Mouse (Mus musculus) layer of hippocampus, postnatal 25 days (tissue): ENCODE results near the gene Impdh2. TPM values are rescaled to one million over a fixed set of nuclear protein-coding genes. Genes with fewer than 3 reads are reported as not detected.

Experiments
- DNase-seq, 2 experiments: peaks; one replicate each; pipeline ENCODE4 v3.0.0; 2022; ENCODE audit warnings: mixed read lengths in 2 of 2, low spot score in 1 of 2; ENCODE audit errors: extremely low spot score in 1 of 2
- total RNA-seq, 2 experiments: library from RNA; stranded (reverse); gene quantifications; 2 replicates each; pipeline ENCODE4 v1.2.3; 2021

The Impdh2 gene
- total RNA-seq, 2 experiments from 2014 or later: 60.1 to 62.8 TPM

- no peak for DNase-seq
These were observed 8.4 kb downstream of the Impdh2 start for GRCm38 (mm10) chr9:108568511-108568921.

GRCm38 (mm10) chr9:108569381-108570206 is 9.5 kb downstream of the Impdh2 start, which contains the start of gene Dalrd3:
Gene Dalrd3, plus strand, starts transcription at chr9:108569886.
- peak; percentile 65 to 70 for DNase-seq

DNA sequence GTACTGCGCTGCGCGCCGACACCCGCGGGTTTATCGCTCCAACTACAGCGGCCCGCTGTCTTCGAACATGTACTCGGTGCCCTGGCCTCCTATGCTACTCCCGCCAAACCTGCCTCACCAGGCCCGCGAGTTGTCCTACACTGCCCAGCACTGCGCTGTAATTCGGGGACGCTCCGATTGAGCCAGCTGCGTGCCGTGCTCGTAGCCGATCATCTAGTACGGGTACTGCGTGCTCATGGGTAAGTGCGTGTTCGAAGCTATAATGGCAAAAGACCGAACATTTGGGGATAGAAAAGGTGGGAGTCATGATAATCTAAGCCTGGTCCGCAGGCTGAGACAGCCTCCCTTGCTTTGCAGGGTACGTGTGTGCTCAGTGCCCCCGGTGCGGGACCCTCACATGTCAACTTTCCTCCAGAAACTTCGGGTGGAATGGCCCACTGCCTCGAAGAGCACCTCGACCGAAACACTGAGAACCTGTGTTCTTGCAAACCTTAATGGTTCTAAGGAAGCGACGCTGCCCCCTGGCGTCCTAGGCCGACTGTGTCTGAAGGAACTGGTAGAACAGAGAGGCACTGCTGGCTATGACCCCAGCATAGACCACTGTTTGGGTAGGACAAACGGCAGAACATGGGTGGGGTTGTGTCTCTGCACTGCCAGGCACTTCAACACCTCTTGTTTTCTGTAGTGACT is 10.3 kb downstream of the Impdh2 start:
- DNase-seq: peak in 1 of 2 experiments; percentile 76

- DNase-seq: no peak
These were observed 11.4 kb downstream of the Impdh2 start for GRCm38 (mm10) chr9:108571401-108571973.

DNA sequence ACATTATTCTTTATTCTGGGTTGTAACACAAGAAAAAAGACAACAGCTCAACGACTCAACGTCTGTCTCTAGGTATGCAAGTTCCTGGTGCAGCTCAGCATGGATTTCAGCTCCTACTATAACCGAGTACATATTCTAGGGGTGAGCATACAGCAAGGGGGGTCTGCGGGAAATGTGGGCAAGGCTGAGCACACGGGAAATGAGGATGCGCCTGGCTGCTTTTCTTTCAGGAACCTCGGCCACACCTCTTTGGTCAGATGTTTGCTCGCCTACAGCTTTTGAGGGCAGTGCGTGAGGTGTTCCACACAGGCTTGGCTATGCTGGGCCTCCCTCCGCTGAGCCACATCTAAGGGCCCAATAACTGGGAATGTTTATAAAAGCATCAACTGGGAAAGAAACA is 12.2 kb downstream of the Impdh2 start:
- no peak for DNase-seq

DNA sequence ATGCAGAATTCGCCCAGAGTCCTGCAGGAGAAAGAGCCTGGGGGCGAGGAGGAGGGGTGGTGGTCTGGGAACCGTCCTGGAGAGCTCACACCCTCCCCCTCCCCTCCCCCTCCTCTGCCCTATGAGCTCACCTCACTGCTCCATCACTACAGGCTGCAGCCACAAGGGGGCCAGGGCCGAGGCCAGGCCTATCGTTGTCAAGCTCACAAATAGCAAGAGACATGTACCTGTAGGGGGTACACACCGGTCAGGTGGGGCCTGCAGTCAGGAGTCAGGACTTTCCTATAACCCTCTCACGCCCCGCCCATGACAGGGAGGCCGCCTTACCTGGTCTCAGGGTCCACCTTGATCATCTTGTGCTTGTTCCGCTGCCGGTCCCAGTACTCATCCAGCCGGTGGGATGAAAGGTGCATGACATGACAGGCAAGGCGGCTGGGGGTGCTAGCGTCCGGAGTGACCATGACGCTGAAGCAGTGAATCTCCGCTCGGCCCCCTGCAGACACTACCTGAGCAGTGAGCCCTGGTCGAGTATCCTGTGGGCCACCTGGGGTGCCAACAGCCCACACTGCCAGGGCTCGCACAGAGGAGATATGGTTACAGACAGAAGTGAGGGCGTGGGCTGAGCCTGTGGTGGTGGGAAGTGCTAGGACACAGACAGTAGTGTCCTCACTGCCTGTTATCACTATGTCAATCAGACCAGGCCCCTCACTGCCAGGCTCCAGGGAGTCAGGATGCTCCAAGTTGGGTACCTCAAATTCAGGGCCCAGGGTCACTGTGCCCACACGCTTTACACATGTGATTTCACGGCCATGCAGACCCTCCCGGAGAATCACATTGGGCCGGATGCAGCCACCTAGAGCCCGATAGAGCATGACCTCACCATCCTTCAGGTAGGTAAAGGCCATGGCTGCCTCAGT is 13.9 kb downstream of the Impdh2 start:
- no peak for DNase-seq

- DNase-seq: no peak
These were observed 14.8 kb downstream of the Impdh2 start for GRCm38 (mm10) chr9:108574921-108575320.

DNA sequence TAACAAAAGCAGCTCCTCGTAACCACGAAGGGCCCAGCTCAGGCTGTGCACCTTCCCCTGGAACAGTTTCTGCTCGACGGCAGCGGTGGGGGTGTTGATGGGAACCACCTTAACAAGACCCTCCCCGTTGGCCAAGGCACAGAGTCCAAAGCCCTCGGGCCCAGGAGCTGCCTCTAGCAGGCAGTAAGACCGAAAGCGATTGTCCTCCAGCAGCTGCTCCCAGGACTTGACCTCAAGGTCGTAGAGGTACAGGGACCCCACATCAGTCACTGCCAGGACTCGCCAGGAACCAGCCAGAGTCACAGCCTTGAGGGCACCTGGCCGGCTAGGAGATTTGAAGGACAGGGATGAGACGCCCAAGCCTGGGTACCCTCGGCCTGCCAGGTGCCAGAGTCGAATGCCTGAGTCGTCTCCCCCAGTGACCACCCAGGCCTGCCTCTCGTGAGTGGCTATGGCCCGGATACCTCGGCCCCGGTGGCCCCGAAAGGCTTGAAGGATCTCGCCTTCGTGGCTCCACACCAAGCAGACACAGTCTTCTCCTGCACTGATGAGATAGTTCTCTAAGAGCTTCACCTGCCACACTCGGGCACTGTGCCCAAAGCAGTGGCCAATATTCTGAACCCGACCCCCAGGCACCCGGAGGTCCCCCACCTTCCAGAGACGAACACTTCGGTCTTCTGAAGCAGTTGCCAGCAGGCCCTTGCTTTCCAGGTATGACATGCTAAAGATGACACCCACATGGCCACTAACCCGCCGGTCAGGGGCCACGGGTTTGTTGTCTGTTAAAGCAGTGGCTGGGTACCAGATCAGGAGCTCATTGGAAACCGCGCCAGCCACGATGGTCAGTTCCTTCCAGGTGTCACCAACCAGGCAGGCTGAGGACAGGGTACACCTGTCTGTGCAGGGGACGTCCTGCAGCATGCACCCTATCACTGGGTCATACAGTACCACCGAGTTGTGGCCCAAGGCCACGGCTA is 15.5 kb downstream of the Impdh2 start:
- DNase-seq: no peak

- no peak for DNase-seq
These were observed 16.9 kb downstream of the Impdh2 start for GRCm38 (mm10) chr9:108577025-108577424.

DNA sequence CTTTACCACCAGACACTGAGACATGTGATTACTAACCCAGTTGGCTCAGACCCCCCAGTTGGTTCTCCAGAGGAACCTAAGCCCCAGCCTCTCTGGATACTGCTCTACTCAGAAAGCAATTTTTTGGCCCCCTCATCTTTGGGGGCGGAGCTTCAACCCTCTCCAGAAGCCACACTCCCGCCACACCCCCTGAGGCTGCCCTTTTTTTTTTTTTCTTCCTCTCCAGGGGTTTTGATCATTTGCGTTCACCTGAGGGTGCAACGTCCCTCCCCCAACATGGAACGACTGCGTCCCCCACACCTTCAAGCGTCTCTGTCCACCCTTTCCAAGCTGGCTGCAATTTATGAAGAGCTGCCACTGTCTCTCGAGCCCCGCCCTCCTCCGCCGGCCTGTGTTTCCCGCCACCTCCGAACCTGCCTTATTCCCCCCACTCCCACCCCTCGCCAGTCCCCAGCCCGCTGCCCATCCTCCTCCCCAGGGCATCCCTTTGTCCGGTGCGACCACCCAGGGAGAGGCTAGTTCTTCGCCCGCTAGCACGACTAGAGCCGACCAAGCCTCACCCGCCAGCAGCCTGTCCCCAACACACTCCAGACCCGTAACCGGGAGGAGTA is 18.0 kb downstream of the Impdh2 start:
- no peak for DNase-seq

GRCm38 (mm10) chr9:108578545-108579343 is 18.7 kb downstream of the Impdh2 start, which contains the start of gene Wdr6:
Gene Wdr6, minus strand, starts transcription at chr9:108578739.
- DNase-seq: peak; percentile 71 to 82

DNA sequence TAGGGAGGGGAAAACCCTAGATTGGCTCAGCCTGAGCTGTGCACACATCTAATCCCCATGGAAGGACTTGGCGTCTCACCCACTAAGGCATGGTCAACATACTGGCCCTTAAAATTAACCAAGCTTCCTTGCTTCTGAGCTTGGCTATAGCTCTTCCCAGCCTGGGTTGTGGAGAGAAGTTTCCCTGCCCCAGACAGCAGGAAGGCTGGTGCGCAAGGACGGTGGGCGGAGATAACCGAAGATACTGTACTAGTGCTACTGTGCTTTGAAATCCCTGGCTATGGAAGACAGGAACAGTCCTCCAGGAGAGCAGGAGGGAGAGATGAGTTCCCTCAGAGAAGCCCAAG is 19.2 kb downstream of the Impdh2 start:
- no peak for DNase-seq

DNA sequence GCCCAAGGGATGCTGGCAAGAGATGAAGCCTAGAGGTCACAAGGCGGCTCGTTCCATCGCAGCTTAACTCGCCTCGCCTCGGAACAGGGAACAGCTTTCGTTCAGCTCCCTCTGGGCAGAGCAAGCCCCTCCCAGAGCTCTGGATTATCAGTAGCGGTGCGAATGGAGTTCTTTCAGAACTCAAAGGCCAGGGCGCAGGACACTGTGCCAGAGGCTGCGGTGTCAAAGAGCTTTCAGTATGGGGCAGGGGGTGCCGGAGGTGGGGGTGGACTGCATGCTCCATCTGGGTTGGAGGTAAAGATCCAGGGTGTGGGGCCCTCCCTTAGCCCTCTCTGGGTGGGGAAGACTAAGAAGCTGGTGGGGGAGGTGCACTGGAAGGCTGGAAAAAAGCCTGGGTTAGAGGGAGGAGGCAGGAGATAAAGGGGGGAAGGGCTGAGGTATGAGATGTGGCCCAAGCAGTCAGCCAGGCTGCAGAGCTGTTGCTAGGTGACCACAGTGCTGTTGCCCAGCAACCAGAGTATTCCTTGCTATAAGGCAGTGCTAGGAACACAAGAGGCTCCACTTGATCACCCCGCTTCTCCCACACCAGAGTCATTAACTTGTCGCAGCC is 27.6 kb downstream of the Impdh2 start:
- peak; percentile 56 for DNase-seq

- no peak for DNase-seq
These were observed 29.1 kb downstream of the Impdh2 start for GRCm38 (mm10) chr9:108589229-108589628.

GRCm38 (mm10) chr9:108591462-108591861 is 31.4 kb downstream of the Impdh2 start:
- no peak for DNase-seq

DNA sequence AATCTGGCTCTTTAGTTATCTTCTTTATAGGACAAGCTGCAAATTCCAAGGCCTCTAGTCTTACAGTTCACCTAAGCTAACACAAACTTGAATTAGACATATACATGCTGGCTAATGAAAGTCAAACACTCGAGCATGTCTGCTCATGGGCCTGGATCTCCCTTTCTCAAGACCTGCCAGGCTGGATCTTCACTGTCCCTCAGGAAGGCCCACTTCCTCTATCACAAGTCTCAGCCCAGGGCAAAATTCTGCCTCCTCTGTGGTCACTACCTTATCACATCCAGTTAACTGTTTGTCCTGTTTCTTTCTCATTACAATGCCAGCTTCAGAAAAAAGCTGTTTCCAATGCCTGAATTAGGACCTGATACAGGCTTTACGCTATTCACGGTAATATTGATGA is 34.3 kb downstream of the Impdh2 start:
- DNase-seq: no peak

GRCm38 (mm10) chr9:108596998-108597764 is 37.1 kb downstream of the Impdh2 start, which contains the start of gene P4htm:
Gene P4htm, minus strand, starts transcription at chr9:108597667.
- peak; percentile 69 to 77 for DNase-seq
